Mouse (Mus musculus) liver, embryonic 11.5 days (tissue): ENCODE measurements around the gene Ubxn11. TPM values are rescaled to one million over a fixed set of nuclear protein-coding genes. Genes with fewer than 3 reads are reported as not detected.

Source experiments
- ATAC-seq: fragments of 200-750 bp; cut with Nextera tagmentation; replicated peaks from 2 replicates; pipeline ENCODE4 v1.8.0; 2017; ENCODE audit warnings: moderate number of reproducible peaks, mild to moderate bottlenecking, moderate TSS enrichment, moderate library complexity; ENCODE audit not compliant: low FRiP score
- DNase-seq: peaks from one replicate; pipeline ENCODE4 v3.0.0-alpha.2; 2017; ENCODE audit warnings: low spot score
- H3K27ac ChIP-seq: fragments of 300-500 bp; sonication (generic); 2 replicates; pipeline ENCODE4 v1.5.1; 2014; ENCODE audit warnings: mild to moderate bottlenecking, low read depth, low read length, control low read depth
- H3K27me3 ChIP-seq: fragments of 300-500 bp; sonication (generic); replicated peaks from 2 replicates; pipeline ENCODE4 v1.6.1; 2014; ENCODE audit warnings: low read length, mixed read lengths; ENCODE audit not compliant: control insufficient read depth, insufficient read depth
- H3K36me3 ChIP-seq: fragments of 300-500 bp; sonication (generic); 2 replicates; pipeline ENCODE4 v1.6.1; 2014; ENCODE audit warnings: mild to moderate bottlenecking, low read length, moderate library complexity, mixed read lengths; ENCODE audit not compliant: control insufficient read depth, insufficient read depth
- H3K4me1 ChIP-seq: fragments of 300-500 bp; sonication (generic); replicated peaks from 2 replicates; pipeline ENCODE4 v1.6.1; 2014; ENCODE audit warnings: low read length, mixed read lengths; ENCODE audit not compliant: control insufficient read depth, insufficient read depth
- H3K4me2 ChIP-seq: fragments of 300-500 bp; sonication (generic); 2 replicates; pipeline ENCODE4 v1.6.1; 2014; ENCODE audit warnings: mild to moderate bottlenecking, control low read depth, moderate library complexity
- H3K4me3 ChIP-seq: fragments of 300-500 bp; sonication (generic); 2 replicates; pipeline ENCODE4 v1.5.1; 2014; ENCODE audit warnings: low read depth, low read length, control low read depth
- H3K9ac ChIP-seq: fragments of 300-500 bp; sonication (generic); 2 replicates; pipeline ENCODE4 v1.6.1; 2014; ENCODE audit warnings: low read depth, low read length, control low read depth
- H3K9me3 ChIP-seq: fragments of 300-500 bp; sonication (generic); 2 replicates; pipeline ENCODE4 v1.6.1; 2016; ENCODE audit warnings: low read length, inconsistent platforms, mixed read lengths; ENCODE audit not compliant: control insufficient read depth
- WGBS: fragments of 180-500 bp; shearing (Covaris S2); extraction: QIAGEN DNeasy Blood & Tissue Kit; methylation state at CpG from one replicate; pipeline ENCODE4 v1.1.7; 2014; 5-methylcytosine and 5-hydroxymethylcytosine counted together
- polyA plus RNA-seq: library from polyadenylated mRNA; unstranded; fragments of >200 nt; fragmentation: Nextera tagmentation; extraction: Ambion mirVana; gene quantifications from 2 replicates; pipeline ENCODE4 v1.2.1, GENCODE M21; 2014

Gene Ubxn11
- polyA plus RNA-seq, 1 experiment from 2014 or later, result 5.6 TPM

DNA sequence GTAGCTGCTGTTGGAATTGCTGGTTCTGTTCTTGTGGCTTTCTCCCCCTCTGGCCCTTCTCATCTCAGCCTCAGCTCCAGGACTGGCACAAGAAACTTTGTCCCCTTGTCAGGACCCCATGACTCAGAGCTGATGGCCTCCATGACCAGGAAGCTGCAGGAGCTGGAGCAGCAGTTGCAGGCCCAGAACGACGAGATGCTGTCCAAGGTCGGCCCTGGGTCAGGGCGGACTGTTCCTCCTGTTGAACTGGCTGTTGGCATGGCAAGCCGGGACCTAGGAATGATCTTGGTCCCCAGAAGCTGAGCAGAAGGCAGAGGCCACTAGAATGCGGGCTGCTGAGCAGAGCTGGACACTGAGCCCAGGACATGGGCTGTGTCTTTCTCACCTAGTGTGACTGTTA is 10.0 kb downstream of the Ubxn11 start:
- DNase-seq, result no peak
- no peak for ATAC-seq
- Histone ChIP-seq H3K9me3 (no peaks in the 10 kb centered on the region), H3K27ac (no peak overlapping the region), H3K27me3 (no peaks in the 10 kb centered on the region), H3K36me3 (no peaks in the 10 kb centered on the region), H3K4me1 (peaks cover 38% of the 10 kb centered on the region), H3K9ac (no peak overlapping the region), H3K4me2 (no peak overlapping the region), H3K4me3 (no peak overlapping the region)
- 76% methylated on average over 6 of the region's 6 CpGs for WGBS

DNA sequence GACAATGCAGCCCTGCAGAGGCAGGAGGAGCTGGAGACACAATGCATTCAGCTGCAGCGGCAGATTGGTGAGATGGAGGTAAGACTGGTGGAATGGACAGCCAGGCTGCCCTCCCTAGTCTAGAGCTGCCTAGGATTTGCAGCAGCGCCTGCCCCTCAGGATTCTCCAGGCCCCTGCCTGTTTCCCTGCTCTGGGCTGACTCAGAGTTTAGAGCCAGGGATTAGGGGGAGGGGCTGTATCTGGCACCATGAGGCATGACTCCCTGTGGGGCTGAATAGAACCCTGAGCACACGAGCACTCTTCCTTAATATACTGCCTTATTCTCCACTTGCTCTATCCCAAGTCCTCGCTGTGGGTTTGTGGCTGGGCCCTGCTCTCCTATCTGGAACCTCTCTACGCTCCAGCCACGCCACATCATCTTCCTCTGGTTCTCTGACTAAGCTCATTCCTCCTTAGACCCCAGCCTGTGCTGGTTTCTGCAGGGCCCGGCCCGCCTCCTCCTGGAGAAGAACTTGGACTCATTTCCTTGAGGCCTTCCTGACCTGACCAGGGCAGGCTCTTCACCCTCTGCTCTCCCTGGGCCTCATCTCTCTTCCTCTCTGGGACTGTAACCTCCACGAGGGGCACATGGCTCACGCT is 11.1 kb downstream of the Ubxn11 start:
- Histone ChIP-seq H3K27ac (0 out of 2 replicates have a peak overlapping the region, but pooled peaks have one; percentile 5), H3K9me3 (no peaks in the 10 kb centered on the region), H3K27me3 (no peaks in the 10 kb centered on the region), H3K36me3 (no peaks in the 10 kb centered on the region), H3K4me1 (peaks cover 41% of the 10 kb centered on the region), H3K4me3 (no peak overlapping the region), H3K4me2 (no peak overlapping the region), H3K9ac (no peak overlapping the region)
- DNase-seq (no peak), ATAC-seq (no peak)
- WGBS, result 58% methylated on average over 10 of the region's 10 CpGs

DNA sequence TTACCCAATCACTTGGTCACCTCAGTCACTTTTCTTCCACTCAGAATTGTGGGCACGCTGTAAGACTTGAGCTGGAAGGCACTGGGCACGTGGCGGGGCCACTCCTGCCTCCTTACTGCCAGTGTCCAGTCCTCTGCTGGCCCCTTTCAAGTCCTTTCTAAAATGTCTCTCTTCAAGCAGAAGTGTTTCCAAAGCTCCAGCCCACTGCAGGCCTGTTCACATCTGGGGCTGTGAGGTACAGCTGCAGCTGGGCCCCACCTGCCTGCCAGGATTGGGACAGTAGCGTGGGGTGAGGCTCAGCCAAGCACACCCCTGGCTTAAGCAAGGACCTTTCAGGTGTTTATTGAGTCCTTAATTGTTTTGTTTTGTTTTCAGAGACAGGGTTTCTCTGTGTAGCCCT is 11.7 kb downstream of the Ubxn11 start:
- H3K4me3 ChIP-seq, result no peak overlapping the region
- peaks cover 44% of the 10 kb centered on the region for H3K4me1 ChIP-seq
- no peak overlapping the region for H3K4me2 ChIP-seq
- H3K9me3 ChIP-seq, result no peaks in the 10 kb centered on the region
- WGBS, result 93% methylated on average over 4 of the region's 4 CpGs
- ATAC-seq (no peak), DNase-seq (no peak)
- no peak overlapping the region for H3K27ac ChIP-seq
- H3K36me3 ChIP-seq, result no peaks in the 10 kb centered on the region
- no peak overlapping the region for H3K9ac ChIP-seq
- H3K27me3 ChIP-seq, result no peaks in the 10 kb centered on the region

DNA sequence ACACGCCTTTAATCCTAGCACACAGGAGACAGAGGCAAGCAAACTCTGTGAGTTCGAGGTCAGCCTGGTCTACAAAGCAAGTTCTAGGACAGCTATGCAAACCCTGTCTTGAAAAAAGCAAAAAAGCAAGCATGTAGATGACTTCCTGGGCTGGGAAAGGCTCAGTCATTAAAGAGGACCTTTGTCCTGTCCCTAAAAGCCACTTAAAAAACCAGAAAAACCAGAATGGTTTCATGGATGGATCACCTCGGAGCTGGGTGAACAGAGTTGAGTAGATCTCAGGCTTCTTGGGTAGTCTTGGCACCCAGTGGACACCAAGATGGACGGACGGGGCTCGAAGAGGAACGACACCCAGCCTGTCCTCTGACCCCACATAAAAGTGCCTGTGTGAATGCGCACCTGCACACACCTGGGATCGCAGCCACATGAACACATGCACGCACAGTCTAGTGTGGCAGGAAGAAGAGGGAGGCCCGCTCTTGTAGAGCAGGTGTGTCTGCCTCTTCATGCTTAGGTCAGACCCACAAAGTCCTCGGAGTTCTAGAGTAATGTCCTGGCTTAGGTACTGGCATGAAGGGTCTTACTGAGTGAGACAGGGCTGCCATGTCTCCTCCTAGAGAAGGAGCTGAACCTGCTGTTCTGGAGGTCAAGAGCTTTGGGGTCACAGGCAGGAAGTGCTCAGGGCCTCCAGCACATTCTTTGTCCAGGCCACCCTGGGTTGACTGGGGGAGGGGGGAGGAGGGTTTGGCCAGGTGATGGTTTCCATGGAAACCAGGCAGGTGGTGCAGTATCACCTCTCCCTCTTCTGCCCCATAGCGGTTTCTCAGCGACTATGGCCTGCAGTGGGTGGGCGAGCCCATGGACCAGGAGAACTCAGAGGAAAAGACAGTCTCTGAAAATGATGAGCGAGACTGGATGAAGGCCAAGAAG is 13.1 kb downstream of the Ubxn11 start:
- peaks cover 43% of the 10 kb centered on the region for H3K4me1 ChIP-seq
- WGBS, result 83% methylated on average over 16 of the region's 16 CpGs
- no peaks in the 10 kb centered on the region for H3K27me3 ChIP-seq
- DNase-seq, result no peak
- H3K4me3 ChIP-seq, result no peak overlapping the region
- no peak overlapping the region for H3K4me2 ChIP-seq
- ATAC-seq, result no peak
- no peaks in the 10 kb centered on the region for H3K9me3 ChIP-seq
- H3K9ac ChIP-seq, result no peak overlapping the region
- H3K36me3 ChIP-seq, result no peaks in the 10 kb centered on the region
- H3K27ac ChIP-seq, result no peak overlapping the region

DNA sequence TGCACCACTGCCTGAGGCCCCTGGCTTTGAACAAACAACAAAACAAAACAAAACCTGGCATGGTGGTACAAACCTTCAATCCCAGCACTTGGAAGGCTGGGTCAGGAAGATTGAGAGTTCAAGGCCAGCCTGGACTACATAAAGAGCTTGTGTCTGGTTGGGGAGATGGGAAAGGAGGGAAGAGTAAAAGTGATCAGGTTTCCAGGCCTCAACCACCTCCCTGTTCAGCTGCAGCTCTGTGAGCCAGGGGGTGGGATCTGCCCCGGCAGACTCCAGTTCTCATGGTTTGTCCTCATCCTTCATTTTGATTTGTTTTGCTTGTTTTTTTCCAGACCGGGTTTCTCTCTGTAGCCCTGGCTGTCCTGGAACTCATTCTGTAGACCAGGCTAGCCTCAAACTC is 14.1 kb downstream of the Ubxn11 start:
- Histone ChIP-seq H3K4me1 (peaks cover 37% of the 10 kb centered on the region), H3K36me3 (no peaks in the 10 kb centered on the region), H3K4me3 (no peak overlapping the region), H3K4me2 (no peak overlapping the region), H3K9ac (no peak overlapping the region), H3K27ac (peak overlapping the region; percentile 54; the same call in 1 of the 2 replicates), H3K27me3 (no peaks in the 10 kb centered on the region), H3K9me3 (no peaks in the 10 kb centered on the region)
- ATAC-seq (no peak), DNase-seq (no peak)
- 72% methylated on average over 2 of the region's 2 CpGs for WGBS

DNA sequence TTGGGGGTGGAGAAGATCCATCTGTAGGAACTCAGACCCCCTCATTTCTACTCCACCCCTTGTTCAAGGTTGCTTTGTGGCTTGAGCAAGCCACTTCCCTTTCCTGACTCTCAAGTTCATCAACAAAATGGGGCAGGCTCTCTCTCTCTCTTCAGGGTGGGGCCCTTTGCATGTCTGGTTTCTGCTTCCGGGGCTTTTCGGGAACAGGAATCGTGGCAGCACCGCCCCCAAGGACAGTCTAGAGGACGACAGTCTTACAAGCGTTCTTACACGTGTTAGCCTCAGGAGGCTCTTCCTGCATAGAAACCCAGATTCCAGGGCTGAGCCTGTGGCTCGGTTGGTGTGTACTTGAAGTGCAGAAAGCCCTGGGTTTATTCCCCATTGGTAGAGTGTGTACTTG is 14.6 kb downstream of the Ubxn11 start:
- Histone ChIP-seq H3K36me3 (no peaks in the 10 kb centered on the region), H3K4me2 (peak overlapping the region; percentile 7; the same call in 1 of the 2 replicates), H3K9me3 (no peaks in the 10 kb centered on the region), H3K27me3 (no peaks in the 10 kb centered on the region), H3K9ac (no peak overlapping the region), H3K4me1 (peaks cover 32% of the 10 kb centered on the region), H3K4me3 (no peak overlapping the region), H3K27ac (peak overlapping the region; percentile 54)
- DNase-seq (no peak), ATAC-seq (no peak)
- 49% methylated on average over 8 of the region's 8 CpGs for WGBS

DNA sequence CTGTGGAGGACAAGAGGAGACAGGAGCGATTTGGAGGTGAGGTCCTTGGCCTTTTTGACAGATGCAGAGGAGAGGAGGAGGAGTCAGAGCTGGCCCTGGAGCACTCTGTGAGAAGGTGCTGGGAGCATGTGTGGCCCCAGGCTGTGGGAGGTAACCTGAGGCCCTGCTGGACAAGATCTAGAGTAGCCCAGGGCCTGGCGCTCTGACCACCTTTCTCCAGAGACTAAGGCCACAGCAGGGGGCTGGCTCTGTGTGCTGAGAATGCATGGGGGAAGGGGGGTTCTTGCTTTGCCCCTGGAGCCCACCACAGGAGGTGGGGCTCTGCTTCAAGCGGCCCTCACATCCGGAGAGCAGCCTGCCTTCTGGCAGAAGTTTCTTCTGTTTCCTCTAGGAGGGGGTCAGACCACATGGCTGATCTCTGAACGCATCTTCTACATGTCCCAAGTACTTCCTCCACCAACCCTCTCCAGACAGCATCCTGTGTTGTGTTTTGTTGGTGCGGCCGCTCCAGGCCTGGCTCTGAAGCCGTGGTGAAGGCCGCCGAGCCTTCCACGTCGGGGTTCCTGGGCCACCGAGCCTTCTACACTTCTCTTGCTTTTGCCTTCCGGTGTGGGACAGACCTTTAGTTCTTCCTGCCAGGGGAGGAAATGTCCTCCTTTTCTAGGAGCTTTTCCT is 15.9 kb downstream of the Ubxn11 start:
- ATAC-seq, result no peak; the same call in 1 of the 2 replicates
- DNase-seq, result no peak
- Histone ChIP-seq H3K36me3 (no peaks in the 10 kb centered on the region), H3K4me1 (peaks cover 23% of the 10 kb centered on the region), H3K4me3 (no peak overlapping the region), H3K4me2 (no peak overlapping the region), H3K27me3 (no peaks in the 10 kb centered on the region), H3K9me3 (no peaks in the 10 kb centered on the region), H3K9ac (no peak overlapping the region; the same call in 1 of the 2 replicates), H3K27ac (peak overlapping the region; percentile 54; the same call in 1 of the 2 replicates)
- 53% methylated on average over 14 of the region's 14 CpGs for WGBS

DNA sequence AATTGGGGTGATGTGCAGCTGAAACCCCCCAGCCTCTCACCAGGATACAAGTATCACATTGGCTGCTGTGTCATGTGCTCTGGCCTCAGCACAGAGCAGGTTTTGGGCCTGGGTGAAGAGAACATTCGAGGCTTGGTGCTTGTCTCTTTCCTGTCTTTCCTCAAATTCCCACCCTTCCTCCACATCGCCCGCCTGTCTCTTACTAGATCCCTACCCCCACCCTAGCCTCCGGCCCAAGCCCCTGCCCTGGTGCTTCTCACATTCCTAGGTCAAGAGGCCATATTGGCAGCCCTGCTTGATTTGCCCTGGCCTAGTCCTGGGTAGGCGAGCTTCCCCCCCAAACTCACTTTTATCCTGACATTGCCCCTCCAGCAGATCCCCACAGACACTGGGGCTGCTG is 16.7 kb downstream of the Ubxn11 start:
- H3K36me3 ChIP-seq, result no peaks in the 10 kb centered on the region
- H3K4me3 ChIP-seq, result no peak overlapping the region
- H3K9ac ChIP-seq, result no peak overlapping the region
- 60% methylated on average over 5 of the region's 5 CpGs for WGBS
- no peak for DNase-seq
- no peaks in the 10 kb centered on the region for H3K27me3 ChIP-seq
- ATAC-seq, result no peak
- H3K9me3 ChIP-seq, result no peaks in the 10 kb centered on the region
- H3K4me1 ChIP-seq, result peaks cover 24% of the 10 kb centered on the region
- no peak overlapping the region for H3K27ac ChIP-seq
- H3K4me2 ChIP-seq, result no peak overlapping the region
